Mouse (Mus musculus) hematopoietic stem cell, adult 5-6 weeks (primary cell): ENCODE results near the gene Farsb. TPM values are rescaled to one million over a fixed set of nuclear protein-coding genes. Genes with fewer than 3 reads are reported as not detected.
"Not testable (repeated sequence)": the region's sequence is repeated elsewhere in the genome, so short reads cannot be mapped to it uniquely, and the experiment has no call there.

ENCODE experiments used
- ATAC-seq, 2 experiments: fragments of 125-278 bp in 1 of 2; replicated peaks in 1 of 2; 2 replicates each; pipeline ENCODE4 v1.8.0; 2016 to 2017; ENCODE audit warnings: inconsistent platforms in 2 of 2, mild to moderate bottlenecking in 2 of 2, moderate number of reproducible peaks in 2 of 2, low read depth in 1 of 2, moderate TSS enrichment in 1 of 2; ENCODE audit not compliant: low FRiP score in 2 of 2, poor library complexity in 2 of 2, severe bottlenecking in 2 of 2, insufficient read depth in 1 of 2, low TSS enrichment in 1 of 2
- total RNA-seq: library from RNA; stranded (forward); fragments of 172-1452, 232-1000 nt; gene quantifications from 2 replicates; pipeline ENCODE4 v1.2.3, GENCODE M21; 2017

The Farsb gene
- total RNA-seq, 1 experiment from 2014 or later: 61.9 TPM

GRCm38 (mm10) chr1:78501856-78502255 is 13.2 kb upstream of the Farsb start:
- ATAC-seq: not testable (repeated sequence)

GRCm38 (mm10) chr1:78501036-78501435 is 12.3 kb upstream of the Farsb start:
- no peak for ATAC-seq

DNA sequence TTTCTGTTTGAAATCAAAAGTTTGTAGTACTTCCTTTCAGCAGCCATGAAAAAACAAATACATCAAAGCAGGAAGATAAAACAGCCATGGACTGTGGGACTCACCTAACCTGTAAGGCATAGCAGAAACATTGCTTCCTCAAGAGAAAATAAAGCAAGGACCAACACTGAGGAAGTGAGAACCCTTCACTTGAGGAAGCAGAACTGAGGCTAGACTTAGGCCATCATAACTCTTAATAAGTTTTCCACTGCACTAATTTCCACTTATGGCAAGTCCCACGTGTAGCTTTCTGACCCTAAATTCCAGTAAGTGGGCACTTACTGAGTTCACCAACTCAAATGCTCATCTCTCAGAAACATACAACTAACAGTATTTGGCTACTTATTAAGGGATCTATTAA is 1.4 kb upstream of the Farsb start:
- ATAC-seq: no peak

- ATAC-seq: no peak; a peak in 1 of 4 replicates
Measured at GRCm38 (mm10) chr1:78488427-78488751, 308 bp downstream of the Farsb start.

GRCm38 (mm10) chr1:78484361-78484760 is 4.3 kb downstream of the Farsb start:
- no peak for ATAC-seq

- ATAC-seq: no peak
Measured at GRCm38 (mm10) chr1:78483430-78483829, 5.3 kb downstream of the Farsb start.

DNA sequence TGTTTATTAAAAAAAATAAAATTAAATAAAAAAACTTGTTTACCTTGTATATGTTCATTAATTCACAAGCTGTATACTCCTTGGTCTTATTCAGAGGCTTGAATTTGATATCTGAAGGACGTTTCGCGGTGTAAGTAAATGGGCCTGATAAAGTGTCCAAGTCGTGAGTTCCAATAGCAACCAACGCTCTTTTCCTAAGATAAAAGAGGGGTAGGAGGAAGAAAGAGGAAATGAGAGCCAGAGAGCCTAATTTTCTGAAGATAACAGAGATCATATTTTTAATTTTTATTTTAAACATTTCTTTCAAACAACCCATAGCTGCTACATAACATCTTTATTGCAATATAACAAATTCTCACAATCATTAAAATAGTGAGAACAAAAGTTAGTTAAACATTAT is 16.3 kb downstream of the Farsb start:
- ATAC-seq: no peak

GRCm38 (mm10) chr1:78454659-78455058 is 34.0 kb downstream of the Farsb start:
- ATAC-seq: no peak

GRCm38 (mm10) chr1:78453886-78454285 is 34.8 kb downstream of the Farsb start:
- ATAC-seq: no peak

GRCm38 (mm10) chr1:78452544-78452943 is 36.2 kb downstream of the Farsb start:
- no peak for ATAC-seq

DNA sequence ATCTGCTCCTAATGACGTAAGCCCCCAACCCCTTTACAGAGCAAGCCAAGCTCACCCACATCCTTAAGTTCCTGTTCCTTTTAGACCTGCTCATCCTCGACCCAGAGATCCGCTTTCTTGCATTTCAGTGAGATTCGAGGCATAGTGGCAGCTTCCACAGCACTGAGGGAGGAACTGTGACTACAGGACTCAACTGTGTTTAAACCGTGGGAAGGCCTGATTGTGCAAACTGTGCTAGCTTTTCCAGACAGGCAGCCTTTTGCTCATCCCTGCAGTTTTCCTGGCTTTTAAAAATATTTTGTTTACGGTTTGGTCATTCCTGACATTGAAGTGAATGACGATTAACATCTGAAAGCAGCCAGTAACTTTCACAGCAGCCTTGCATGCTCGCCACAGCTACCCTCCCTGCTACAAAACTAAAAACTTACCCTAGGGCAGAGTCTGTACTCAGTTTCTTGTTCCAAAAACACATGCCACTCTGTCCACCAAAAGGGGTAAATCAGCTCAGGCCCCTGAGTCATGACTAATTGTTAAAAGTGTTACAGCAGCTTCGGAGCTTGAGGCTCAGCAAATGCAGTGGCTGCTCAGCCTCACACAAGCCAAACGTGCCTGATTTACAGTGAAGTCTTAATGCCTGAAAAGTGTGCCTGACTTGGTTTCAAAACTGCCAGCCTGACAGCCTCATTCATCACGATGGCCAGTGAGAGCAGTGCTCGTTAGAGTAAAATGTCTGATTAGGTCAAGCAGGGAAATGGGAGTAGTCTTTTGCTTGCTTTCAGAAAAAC is 37.4 kb downstream of the Farsb start:
- ATAC-seq: no peak

- no peak for ATAC-seq
Measured at GRCm38 (mm10) chr1:78448091-78448490, 40.6 kb downstream of the Farsb start.

GRCm38 (mm10) chr1:78446742-78447141 is 42.0 kb downstream of the Farsb start:
- no peak for ATAC-seq

DNA sequence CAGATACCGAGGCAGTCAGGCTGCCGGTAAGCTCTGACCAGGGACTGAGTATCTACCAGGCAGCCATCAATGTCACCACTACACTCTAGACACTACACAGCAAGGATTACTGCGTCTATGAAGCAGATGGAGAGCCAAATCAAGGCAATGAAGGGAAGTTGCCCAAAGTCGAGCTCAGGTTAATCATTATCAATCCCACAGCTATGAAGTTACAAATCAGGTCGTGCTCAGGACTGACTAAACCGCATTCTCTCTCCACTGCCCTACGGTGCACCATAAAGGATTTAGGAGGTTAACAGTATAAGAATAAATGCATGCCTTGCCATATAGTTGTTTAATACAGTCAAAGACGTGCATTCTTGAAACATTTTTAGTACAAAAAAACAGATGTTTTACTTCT is 42.5 kb downstream of the Farsb start:
- ATAC-seq: no peak

DNA sequence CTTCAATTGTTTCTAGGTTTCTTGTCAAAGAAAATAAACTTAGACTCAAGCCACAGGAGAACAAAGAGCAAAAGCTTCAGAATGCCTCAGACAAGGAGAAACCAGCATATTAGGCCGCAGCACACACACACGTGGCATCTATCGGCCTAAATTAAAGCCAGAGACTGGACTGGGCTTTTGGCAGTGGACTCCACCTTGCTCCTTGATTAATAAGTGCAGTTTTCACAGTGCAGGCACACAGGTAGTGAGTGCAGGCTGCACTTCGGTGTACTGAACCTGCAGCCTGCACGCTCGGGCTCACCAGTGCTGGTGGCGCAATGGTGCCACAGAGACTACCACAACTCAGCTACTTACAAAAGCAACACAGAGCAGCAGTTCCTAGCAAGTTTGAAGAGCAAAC is 45.6 kb downstream of the Farsb start:
- ATAC-seq: no peak

DNA sequence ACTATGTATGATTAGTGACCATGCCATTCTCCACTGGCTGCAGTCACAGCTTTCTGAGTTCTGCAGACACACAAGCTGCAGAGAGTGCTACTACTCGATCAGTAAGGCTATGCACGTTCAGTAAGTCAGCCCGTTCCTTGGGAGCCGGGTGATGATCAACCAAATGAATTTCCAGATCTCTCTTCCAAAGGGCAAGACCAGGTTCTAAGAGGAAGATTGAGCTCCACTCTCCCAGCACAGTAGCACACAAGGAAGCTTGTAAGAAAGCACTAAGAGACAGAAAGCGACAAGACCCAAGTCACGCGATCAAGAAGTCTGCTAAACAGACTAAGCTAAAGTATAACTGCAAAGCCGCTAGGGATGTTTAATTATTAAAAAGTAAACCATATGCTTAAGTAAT is 48.0 kb downstream of the Farsb start:
- no peak for ATAC-seq

GRCm38 (mm10) chr1:78437150-78437549 is 51.5 kb downstream of the Farsb start:
- no peak for ATAC-seq

- no peak for ATAC-seq
Measured at GRCm38 (mm10) chr1:78436445-78436844, 52.3 kb downstream of the Farsb start.

DNA sequence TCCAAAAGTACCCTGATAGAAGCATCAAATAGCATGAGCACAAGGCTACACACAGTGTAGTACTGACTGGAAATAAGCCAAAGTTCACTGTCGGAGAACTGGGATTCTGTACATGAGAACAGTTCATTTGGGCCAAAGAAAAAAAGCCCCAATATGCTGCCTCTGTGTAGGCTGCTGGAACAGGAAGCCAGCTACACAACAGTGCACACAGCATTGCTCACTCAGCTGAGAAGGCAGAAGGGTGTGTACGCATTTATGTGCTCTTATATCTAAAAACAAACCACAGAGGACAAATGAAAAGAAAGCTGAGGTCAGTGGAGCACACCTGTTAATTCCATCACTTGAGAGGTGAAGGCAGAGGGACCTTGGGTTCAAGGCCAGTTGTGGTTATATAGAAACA is 52.7 kb downstream of the Farsb start:
- ATAC-seq: no peak
